Mouse (Mus musculus): ENCODE results near the gene Lrmp.

DNA sequence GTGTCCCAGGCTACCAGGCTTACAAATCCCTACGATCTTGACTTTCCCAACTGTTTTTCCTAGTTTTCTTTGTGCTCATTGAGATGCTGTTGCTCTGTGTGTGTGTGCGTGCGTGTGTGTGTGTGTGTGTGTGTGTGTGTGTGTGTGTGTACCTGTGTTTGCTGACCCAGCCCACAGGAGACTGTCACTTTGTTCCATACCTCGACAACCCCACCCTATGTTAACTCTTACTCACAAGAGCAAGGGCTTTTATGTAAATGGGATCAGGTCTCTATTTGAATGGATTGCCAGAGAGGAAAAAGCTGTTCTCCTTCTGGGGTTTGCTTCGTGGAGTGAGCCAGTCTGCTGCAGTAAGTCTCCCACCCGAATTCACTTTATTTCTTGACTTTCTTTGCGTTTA, 29.7 kb downstream of the Lrmp start:
- no peak for TF ChIP-seq CTCF (IDR thresholded peaks at IDR 0.05)
- no peak for TF ChIP-seq EP300 (IDR thresholded peaks at IDR 0.05)
